Mouse (Mus musculus): ENCODE measurements around the gene Tcf7l2. TPM values are rescaled to one million over a fixed set of nuclear protein-coding genes. Genes with fewer than 3 reads are reported as not detected.
A peak's percentile ranks its signal among the peaks of the same experiment; 100 is the strongest.

The Tcf7l2 gene
- 101 and 108 TPM in 2 replicates for polyA plus RNA-seq (2015; fragmentation: Nextera tagmentation; extraction: Ambion mirVana)

DNA sequence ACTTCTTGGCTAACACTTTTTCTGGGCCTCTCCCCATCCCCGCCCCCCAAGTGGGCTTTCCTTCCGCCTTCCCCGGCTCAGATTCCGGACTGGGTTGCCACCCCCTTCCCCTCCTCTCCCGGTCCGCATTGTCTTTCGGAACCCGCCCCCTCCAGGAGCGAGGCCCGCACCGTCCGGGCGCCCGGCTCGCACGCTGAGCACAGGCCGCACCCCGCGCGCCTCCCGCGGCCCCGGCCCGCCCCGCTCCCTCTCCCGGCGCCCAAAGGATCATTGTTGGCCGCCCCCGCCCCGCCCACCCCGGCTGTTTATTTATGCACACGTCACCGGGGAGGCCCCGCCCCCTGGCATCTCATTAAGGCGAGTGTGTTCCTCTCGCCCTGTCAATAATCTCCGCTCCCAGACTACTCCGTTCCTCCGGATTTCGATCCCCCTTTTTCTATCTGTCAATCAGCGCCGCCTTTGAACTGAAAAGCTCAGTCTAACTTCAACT is at the start of gene Tcf7l2:
TSS of gene Tcf7l2 (plus strand) at position 382 of the 490 bp plus-strand sequence.
- Histone ChIP-seq H3K36me3 (no peaks in the 10 kb centered on the region), H3K4me2 (replicated peaks) (peak within 1 kb of the TSS; percentile 74), H3K27ac (replicated peaks) (peak within 1 kb of the TSS; percentile 99), H3K9ac (peak within 1 kb of the TSS; percentile 89), H3K4me1 (peaks cover 19% of the 10 kb centered on the region), H3K9me3 (replicated peaks) (no peaks in the 10 kb centered on the region), H3K27me3 (no peaks in the 10 kb centered on the region), H3K4me3 (replicated peaks) (peak within 1 kb of the TSS; percentile 83)
- under 1% methylated on average over 34 of the region's 42 CpGs for WGBS
- peak; percentile 93 for ATAC-seq (ENCODE audit: insufficient number of reproducible peaks, low FRiP score, low TSS enrichment, low read depth)

GRCm38 (mm10) chr19:55694651-55695050 is 47.0 kb upstream of the Tcf7l2 start:
- Histone ChIP-seq H3K4me2 (replicated peaks) (no peak overlapping the region), H3K27ac (replicated peaks) (no peak overlapping the region), H3K4me1 (0 out of 2 replicates have a peak, but pooled peaks cover 7% of the 10 kb centered on the region), H3K4me3 (replicated peaks) (no peak overlapping the region), H3K27me3 (no peaks in the 10 kb centered on the region), H3K36me3 (no peaks in the 10 kb centered on the region), H3K9ac (no peak overlapping the region), H3K9me3 (replicated peaks) (no peaks in the 10 kb centered on the region)
- no peak for ATAC-seq (ENCODE audit: insufficient number of reproducible peaks, low FRiP score, low TSS enrichment, low read depth)
- WGBS = 28% methylated on average over 13 of the region's 13 CpGs

- Histone ChIP-seq H3K27ac (replicated peaks) (no peak overlapping the region), H3K27me3 (no peaks in the 10 kb centered on the region), H3K4me1 (0 out of 2 replicates have a peak, but pooled peaks cover 7% of the 10 kb centered on the region), H3K36me3 (no peaks in the 10 kb centered on the region), H3K9me3 (replicated peaks) (no peaks in the 10 kb centered on the region), H3K4me3 (replicated peaks) (no peak overlapping the region), H3K4me2 (replicated peaks) (no peak overlapping the region), H3K9ac (no peak overlapping the region)
- WGBS = 71% methylated on average over 10 of the region's 10 CpGs
- ATAC-seq (ENCODE audit: insufficient number of reproducible peaks, low FRiP score, low TSS enrichment, low read depth) = no peak
Observed at GRCm38 (mm10) chr19:55695418-55695817, 46.2 kb upstream of the Tcf7l2 start.

GRCm38 (mm10) chr19:55698892-55699291 is 42.7 kb upstream of the Tcf7l2 start:
- no peaks in the 10 kb centered on the region for H3K9me3 ChIP-seq (replicated peaks)
- no peak overlapping the region for H3K27ac ChIP-seq (replicated peaks)
- WGBS = 76% methylated on average over 5 of the region's 5 CpGs
- H3K27me3 ChIP-seq = 0 out of 2 replicates have a peak, but pooled peaks cover 3% of the 10 kb centered on the region
- no peak overlapping the region for H3K4me2 ChIP-seq (replicated peaks)
- no peak overlapping the region for H3K4me3 ChIP-seq (replicated peaks)
- no peaks in the 10 kb centered on the region for H3K36me3 ChIP-seq
- no peak overlapping the region for H3K9ac ChIP-seq
- ATAC-seq (ENCODE audit: insufficient number of reproducible peaks, low FRiP score, low TSS enrichment, low read depth) = no peak
- H3K4me1 ChIP-seq = 0 out of 2 replicates have a peak, but pooled peaks cover 7% of the 10 kb centered on the region

DNA sequence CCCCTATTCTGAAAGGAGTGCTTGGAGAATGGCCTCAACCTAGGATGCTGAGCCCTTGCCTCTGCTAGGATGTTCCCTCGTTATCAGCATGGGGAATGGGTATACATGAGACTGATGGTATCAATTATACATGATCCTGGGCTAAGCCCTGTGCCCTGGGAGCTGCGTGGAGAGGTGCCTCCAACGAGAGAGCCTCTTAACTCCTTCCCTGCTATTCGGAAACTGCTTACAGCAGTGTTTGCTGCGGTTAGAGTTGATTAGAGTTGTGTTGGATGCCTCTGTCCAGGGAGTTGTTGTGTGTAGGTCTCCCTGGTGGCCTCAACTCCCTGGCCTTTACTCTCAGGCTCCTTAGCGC is 41.4 kb upstream of the Tcf7l2 start:
- no peaks in the 10 kb centered on the region for H3K9me3 ChIP-seq (replicated peaks)
- H3K4me2 ChIP-seq (replicated peaks) = no peak overlapping the region
- 29% methylated on average over 6 of the region's 6 CpGs for WGBS
- no peak overlapping the region for H3K9ac ChIP-seq
- no peak for ATAC-seq (ENCODE audit: insufficient number of reproducible peaks, low FRiP score, low TSS enrichment, low read depth)
- H3K36me3 ChIP-seq = no peaks in the 10 kb centered on the region
- H3K27me3 ChIP-seq = 0 out of 2 replicates have a peak, but pooled peaks cover 3% of the 10 kb centered on the region
- no peaks in the 10 kb centered on the region for H3K4me1 ChIP-seq
- H3K27ac ChIP-seq (replicated peaks) = no peak overlapping the region
- H3K4me3 ChIP-seq (replicated peaks) = no peak overlapping the region

- Histone ChIP-seq H3K27me3 (0 out of 2 replicates have a peak, but pooled peaks cover 3% of the 10 kb centered on the region), H3K4me1 (no peaks in the 10 kb centered on the region), H3K9me3 (replicated peaks) (no peaks in the 10 kb centered on the region), H3K4me3 (replicated peaks) (no peak overlapping the region), H3K9ac (no peak overlapping the region), H3K36me3 (no peaks in the 10 kb centered on the region), H3K4me2 (replicated peaks) (no peak overlapping the region), H3K27ac (replicated peaks) (no peak overlapping the region)
- 56% methylated on average over 11 of the region's 11 CpGs for WGBS
- no peak for ATAC-seq (ENCODE audit: insufficient number of reproducible peaks, low FRiP score, low TSS enrichment, low read depth)
Observed at GRCm38 (mm10) chr19:55700569-55701282, 40.9 kb upstream of the Tcf7l2 start.

GRCm38 (mm10) chr19:55701283-55701633 is 40.4 kb upstream of the Tcf7l2 start:
- Histone ChIP-seq H3K36me3 (no peaks in the 10 kb centered on the region), H3K9me3 (replicated peaks) (no peaks in the 10 kb centered on the region), H3K27ac (replicated peaks) (no peak overlapping the region), H3K4me3 (replicated peaks) (no peak overlapping the region), H3K4me1 (no peaks in the 10 kb centered on the region), H3K9ac (no peak overlapping the region), H3K4me2 (replicated peaks) (no peak overlapping the region), H3K27me3 (0 out of 2 replicates have a peak, but pooled peaks cover 3% of the 10 kb centered on the region)
- 80% methylated on average over 9 of the region's 9 CpGs for WGBS
- no peak for ATAC-seq (ENCODE audit: insufficient number of reproducible peaks, low FRiP score, low TSS enrichment, low read depth)

GRCm38 (mm10) chr19:55702081-55702480 is 39.5 kb upstream of the Tcf7l2 start:
- 88% methylated on average over 4 of the region's 4 CpGs for WGBS
- ATAC-seq (ENCODE audit: insufficient number of reproducible peaks, low FRiP score, low TSS enrichment, low read depth) = no peak
- H3K4me2 ChIP-seq (replicated peaks) = no peak overlapping the region
- H3K27ac ChIP-seq (replicated peaks) = no peak overlapping the region
- H3K9me3 ChIP-seq (replicated peaks) = no peaks in the 10 kb centered on the region
- H3K4me3 ChIP-seq (replicated peaks) = no peak overlapping the region
- no peaks in the 10 kb centered on the region for H3K36me3 ChIP-seq
- H3K9ac ChIP-seq = no peak overlapping the region
- 0 out of 2 replicates have a peak, but pooled peaks cover 3% of the 10 kb centered on the region for H3K27me3 ChIP-seq
- no peaks in the 10 kb centered on the region for H3K4me1 ChIP-seq

DNA sequence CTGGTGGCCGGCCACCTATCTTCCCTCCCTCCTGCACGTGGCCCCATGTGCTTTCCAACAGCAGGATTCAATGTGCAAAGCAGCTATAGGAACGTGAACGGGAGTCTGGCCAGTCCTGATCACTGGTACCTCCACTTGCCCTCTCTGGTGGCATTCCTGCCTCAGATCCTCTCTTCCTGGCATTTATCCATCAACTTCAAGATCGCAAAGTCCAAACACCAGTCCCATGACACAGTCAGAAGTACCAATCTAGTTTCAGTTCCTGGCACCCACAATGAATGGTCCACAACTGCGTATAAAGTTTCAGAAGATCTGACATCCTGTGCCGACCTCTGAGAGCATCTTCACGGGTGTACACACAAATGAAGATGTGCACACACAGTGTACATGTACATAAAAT is 38.9 kb upstream of the Tcf7l2 start:
- no peaks in the 10 kb centered on the region for H3K4me1 ChIP-seq
- no peaks in the 10 kb centered on the region for H3K9me3 ChIP-seq (replicated peaks)
- WGBS = 87% methylated on average over 8 of the region's 8 CpGs
- 0 out of 2 replicates have a peak, but pooled peaks cover 3% of the 10 kb centered on the region for H3K27me3 ChIP-seq
- H3K4me2 ChIP-seq (replicated peaks) = no peak overlapping the region
- H3K36me3 ChIP-seq = no peaks in the 10 kb centered on the region
- H3K27ac ChIP-seq (replicated peaks) = no peak overlapping the region
- no peak for ATAC-seq (ENCODE audit: insufficient number of reproducible peaks, low FRiP score, low TSS enrichment, low read depth)
- no peak overlapping the region for H3K4me3 ChIP-seq (replicated peaks)
- H3K9ac ChIP-seq = no peak overlapping the region

GRCm38 (mm10) chr19:55704071-55704470 is 37.5 kb upstream of the Tcf7l2 start:
- Histone ChIP-seq H3K4me2 (replicated peaks) (no peak overlapping the region), H3K36me3 (no peaks in the 10 kb centered on the region), H3K4me1 (no peaks in the 10 kb centered on the region), H3K27ac (replicated peaks) (no peak overlapping the region), H3K27me3 (0 out of 2 replicates have a peak, but pooled peaks cover 3% of the 10 kb centered on the region), H3K9ac (no peak overlapping the region), H3K4me3 (replicated peaks) (no peak overlapping the region), H3K9me3 (replicated peaks) (no peaks in the 10 kb centered on the region)
- 72% methylated on average over 6 of the region's 6 CpGs for WGBS
- ATAC-seq (ENCODE audit: insufficient number of reproducible peaks, low FRiP score, low TSS enrichment, low read depth) = no peak

GRCm38 (mm10) chr19:55706300-55706699 is 35.3 kb upstream of the Tcf7l2 start:
- Histone ChIP-seq H3K27me3 (0 out of 2 replicates have a peak, but pooled peaks cover 2% of the 10 kb centered on the region), H3K36me3 (no peaks in the 10 kb centered on the region), H3K4me1 (no peaks in the 10 kb centered on the region), H3K27ac (replicated peaks) (no peak overlapping the region), H3K9me3 (replicated peaks) (no peaks in the 10 kb centered on the region), H3K4me3 (replicated peaks) (no peak overlapping the region), H3K9ac (no peak overlapping the region), H3K4me2 (replicated peaks) (no peak overlapping the region)
- ATAC-seq (ENCODE audit: insufficient number of reproducible peaks, low FRiP score, low TSS enrichment, low read depth) = no peak
- WGBS = 78% methylated on average over 7 of the region's 7 CpGs

GRCm38 (mm10) chr19:55706806-55707205 is 34.8 kb upstream of the Tcf7l2 start:
- no peaks in the 10 kb centered on the region for H3K27me3 ChIP-seq
- WGBS = 86% methylated on average over 6 of the region's 6 CpGs
- H3K4me3 ChIP-seq (replicated peaks) = no peak overlapping the region
- H3K4me1 ChIP-seq = no peaks in the 10 kb centered on the region
- no peak overlapping the region for H3K27ac ChIP-seq (replicated peaks)
- no peaks in the 10 kb centered on the region for H3K9me3 ChIP-seq (replicated peaks)
- no peak for ATAC-seq (ENCODE audit: insufficient number of reproducible peaks, low FRiP score, low TSS enrichment, low read depth)
- H3K36me3 ChIP-seq = no peaks in the 10 kb centered on the region
- no peak overlapping the region for H3K4me2 ChIP-seq (replicated peaks)
- no peak overlapping the region for H3K9ac ChIP-seq

Measured in embryonic facial prominence, embryonic 15.5 days (tissue).